Comparison of ENCODE assay signal across 13 mouse cellular contexts in the genomic region with DNA sequence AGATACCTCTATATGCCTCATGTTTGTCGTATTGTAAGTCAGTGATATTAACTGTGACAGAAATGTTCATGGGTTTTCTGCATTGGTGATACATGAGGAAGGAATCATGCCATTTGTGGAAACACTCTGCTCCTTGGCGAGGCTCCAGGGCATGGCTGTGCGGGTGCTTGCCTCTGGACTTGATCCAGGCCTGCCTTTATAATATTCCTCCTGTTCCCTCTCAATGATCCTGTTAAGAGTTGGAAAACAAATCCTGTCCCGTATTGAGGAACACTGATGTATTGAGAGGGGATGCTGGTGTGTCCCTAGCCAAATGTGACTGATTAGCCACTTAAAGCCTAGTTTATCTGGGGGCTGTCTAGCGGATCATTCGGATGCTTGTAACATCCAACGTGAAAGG. TPM values are rescaled to one million over a fixed set of nuclear protein-coding genes. Genes with fewer than 3 reads are reported as not detected.
A peak's percentile ranks its signal among the peaks of the same experiment; 100 is the strongest.
DNase-seq lines count a peak whose midpoint lies in the region; ATAC-seq and TF ChIP-seq lines count a peak whose summit lies in the region.
"Had no signal": no experiment of that assay in that cellular context is flagged by ENCODE, and none has a peak within 500 bp of the region (broad histone marks: within the 10 kb centered on the region; RNA-seq: fewer than 3 reads in every experiment).

No protein-coding gene starts in this region.

- TF ChIP-seq CTCF in left cerebral cortex, adult 2 months (IDR thresholded peaks at IDR 0.05): no peak

- peak; percentile 2 to 16 for DNase-seq in heart, adult 9 months (ENCODE audit: low spot score in 2 of 2)
- DNase-seq in heart, adult 8-10 months (ENCODE audit: low spot score): no peak
- DNase-seq in retina, postnatal 1 day: peak; percentile 18
- no peak for DNase-seq in retina, embryonic 14.5 days (ENCODE audit: low spot score)
- peak; percentile 71 for DNase-seq in cerebellum, adult 9-10 months
- DNase-seq in kidney, adult 9 months: peak; percentile 5
- DNase-seq in left cerebral cortex, adult 2 months (ENCODE audit: extremely low spot score in 1 of 2, low spot score in 2 of 2): no peak
- DNase-seq: right cerebral cortex, adult 18-20 months; thymus, postnatal 25 days had no signal

- H3K4me3 ChIP-seq in left cerebral cortex, adult 2 months: no peak overlapping the region
- H3K4me3 ChIP-seq: erythroblast, embryonic 14.5 days; limb, embryonic 12.5 days; midbrain, embryonic 12.5 days had no signal

- intact Hi-C loops in left cerebral cortex, adult 2 months (cut with DNase I): no loop called here

- H3K27ac ChIP-seq in left cerebral cortex, adult 2 months: no peak overlapping the region
- H3K27ac ChIP-seq: limb, embryonic 12.5 days; midbrain, embryonic 12.5 days had no signal

- ATAC-seq in activated CD4-positive, CD25-positive, alpha-beta regulatory T cell, adult 4 months: no peak

RNA-seq across cellular contexts. Expression of a gene that starts 11.7 kb away (rescaled TPM):
- total RNA-seq in heart, adult 8-10 months (2022): 1 to 10 TPM; 6.0 to 8.7 (median 6.3) TPM
- total RNA-seq in left cerebral cortex, adult 2 months (2021): 10 to 100 TPM; 80.1 to 84.8 TPM
- under 1 TPM in 1 of 2 experiments, not detected in 1; 0.22 TPM for polyA plus RNA-seq in activated CD4-positive, CD25-positive, alpha-beta regulatory T cell, adult 4 months (2017; shearing (Covaris generic))

Comparison
In these comparisons a context has a peak if more than half of its experiments do, and no peak if none do; other contexts are left out.
1. DNase-seq: peak in heart, adult 9 months (2 of 2), retina, postnatal 1 day (single experiment), cerebellum, adult 9-10 months (single experiment) and kidney, adult 9 months (single experiment); none in heart, adult 8-10 months (single experiment), retina, embryonic 14.5 days (single experiment) and left cerebral cortex, adult 2 months (0 of 2).
2. RNA of a gene that starts 11.7 kb away (total RNA-seq): 80.1 to 84.8 TPM in left cerebral cortex, adult 2 months; 6.0 to 8.7 TPM in heart, adult 8-10 months; every median in the first group is over 4 times any median in the second.